Mouse (Mus musculus) left cerebral cortex, postnatal 25 days (tissue): ENCODE measurements around the gene Stat2. TPM values are rescaled to one million over a fixed set of nuclear protein-coding genes. Genes with fewer than 3 reads are reported as not detected.
"Not testable (repeated sequence)": the region's sequence is repeated elsewhere in the genome, so short reads cannot be mapped to it uniquely, and the experiment has no call there.

ENCODE experiments used
- DNase-seq, 2 experiments: peaks; one replicate each; pipeline ENCODE4 v3.0.0; 2022; ENCODE audit warnings: low spot score in 2 of 2, mixed read lengths in 1 of 2
- intact Hi-C: fragments of 180-260 bp; cut with DNase I; formaldehyde crosslinking; loops from one replicate; pipeline ENCODE4 v1.15.1; 2025
- total RNA-seq, 2 experiments: library from RNA; stranded (reverse); gene quantifications; 2 replicates each; pipeline ENCODE4 v1.2.3; 2021

Stat2 gene
- total RNA-seq, 2 experiments from 2014 or later: 27.1 to 29.6 TPM

GRCm38 (mm10) chr10:128253677-128254255 is 16.6 kb upstream of the Stat2 start, which contains the start of gene Apon:
Gene Apon (plus strand): TSS chr10:128254096.
- no peak for DNase-seq
- intact Hi-C loops: no loop called here

GRCm38 (mm10) chr10:128255925-128256324 is 14.4 kb upstream of the Stat2 start:
- DNase-seq: no peak
- intact Hi-C loops: no loop called here

GRCm38 (mm10) chr10:128256328-128256727 is 14.0 kb upstream of the Stat2 start:
- DNase-seq: peak in 1 of 2 experiments; percentile 57
- intact Hi-C loops: no loop called here

GRCm38 (mm10) chr10:128258953-128259352 is 11.4 kb upstream of the Stat2 start:
- intact Hi-C loops: no loop called here

GRCm38 (mm10) chr10:128259946-128260345 is 10.4 kb upstream of the Stat2 start:
- no peak for DNase-seq

More at GRCm38 (mm10) chr10:128258953-128259352, 11.4 kb upstream of the Stat2 start:
- no peak for DNase-seq

GRCm38 (mm10) chr10:128260376-128260775 is 10.0 kb upstream of the Stat2 start:
- intact Hi-C loops, DNase-seq: not testable (repeated sequence)

More at GRCm38 (mm10) chr10:128259946-128260345, 10.4 kb upstream of the Stat2 start:
- intact Hi-C loops: no loop called here

GRCm38 (mm10) chr10:128262300-128262699 is 8.1 kb upstream of the Stat2 start:
- intact Hi-C loops: no loop called here
- DNase-seq: no peak

GRCm38 (mm10) chr10:128263393-128264310 is 6.7 kb upstream of the Stat2 start:
- peak in 1 of 2 experiments; percentile 68 for DNase-seq
- intact Hi-C loops: no loop called here

GRCm38 (mm10) chr10:128268371-128268770 is 2.0 kb upstream of the Stat2 start, which contains the start of gene Apof:
Gene Apof (plus strand): TSS chr10:128268671.
- intact Hi-C loops: no loop called here
- DNase-seq: no peak

- no peak for DNase-seq
- intact Hi-C loops: no loop called here
Observed at GRCm38 (mm10) chr10:128269206-128269910, 1.0 kb upstream of the Stat2 start.

GRCm38 (mm10) chr10:128270866-128271265 is 507 bp downstream of the Stat2 start:
- intact Hi-C loops: loop anchor here (2.0 to 5.0 kb wide), 2 partner anchors 32 to 39 kb away; partner anchors contain the start of genes Pan2 and Timeless
- DNase-seq: peak in 1 of 2 experiments; percentile 6

GRCm38 (mm10) chr10:128271883-128272282 is 1.5 kb downstream of the Stat2 start:
- no peak for DNase-seq
- intact Hi-C loops: loop anchor here (2.0 to 5.0 kb wide), 2 partner anchors 31 to 40 kb away; partner anchors contain the start of genes Pan2 and Timeless

GRCm38 (mm10) chr10:128272819-128273439 is 2.6 kb downstream of the Stat2 start:
- intact Hi-C loops: loop anchor here (5.0 kb wide), 1 partner anchor 41 kb away; the partner anchor contains the start of gene Timeless

GRCm38 (mm10) chr10:128275374-128275773 is 5.0 kb downstream of the Stat2 start:
- intact Hi-C loops, DNase-seq: not testable (repeated sequence)

More at GRCm38 (mm10) chr10:128272819-128273439, 2.6 kb downstream of the Stat2 start:
- DNase-seq: not testable (repeated sequence)

- intact Hi-C loops: no loop called here
- DNase-seq: no peak
Observed at GRCm38 (mm10) chr10:128278158-128278557, 7.8 kb downstream of the Stat2 start.

GRCm38 (mm10) chr10:128280943-128281342 is 10.6 kb downstream of the Stat2 start:
- no peak for DNase-seq
- intact Hi-C loops: no loop called here

- intact Hi-C loops: no loop called here
- DNase-seq: no peak
Observed at GRCm38 (mm10) chr10:128281682-128282081, 11.3 kb downstream of the Stat2 start.

- intact Hi-C loops: no loop called here
- DNase-seq: no peak
Observed at GRCm38 (mm10) chr10:128282886-128283450, 12.6 kb downstream of the Stat2 start.
